Mouse (Mus musculus) activated CD4-positive, CD25-positive, alpha-beta regulatory T cell, adult 4 months (primary cell): ENCODE results near the gene Trp63. TPM values are rescaled to one million over a fixed set of nuclear protein-coding genes. Genes with fewer than 3 reads are reported as not detected.

Source experiments
- ATAC-seq: one replicate; pipeline ENCODE4 v1.8.0; 2017
- polyA plus RNA-seq, 2 experiments: library from polyadenylated mRNA; unstranded; fragments of 100-300 nt; shearing (Covaris generic); gene quantifications; one replicate each; pipeline ENCODE4 v1.2.1; 2017

Trp63 gene
- polyA plus RNA-seq, 2 experiments from 2014 or later: not detected

- no peak for ATAC-seq
These were observed 100.7 kb downstream of the Trp63 start for GRCm38 (mm10) chr16:25784246-25784645.

GRCm38 (mm10) chr16:25786457-25786856 lies 102.9 kb downstream of the Trp63 start:
- no peak for ATAC-seq

- no peak for ATAC-seq
These were observed 109.2 kb downstream of the Trp63 start for GRCm38 (mm10) chr16:25792640-25793266.

GRCm38 (mm10) chr16:25797732-25798294 lies 114.2 kb downstream of the Trp63 start:
- no peak for ATAC-seq

- ATAC-seq: no peak
These were observed 116.1 kb downstream of the Trp63 start for GRCm38 (mm10) chr16:25799618-25800017.

- ATAC-seq: no peak
These were observed 121.4 kb downstream of the Trp63 start for GRCm38 (mm10) chr16:25804955-25805354.

- no peak for ATAC-seq
These were observed 123.6 kb downstream of the Trp63 start for GRCm38 (mm10) chr16:25807116-25807515.

- no peak for ATAC-seq
These were observed 134.4 kb downstream of the Trp63 start for GRCm38 (mm10) chr16:25817753-25818624.

- no peak for ATAC-seq
These were observed 142.5 kb downstream of the Trp63 start for GRCm38 (mm10) chr16:25826016-25826415.

GRCm38 (mm10) chr16:25832576-25832975 lies 149.0 kb downstream of the Trp63 start:
- ATAC-seq: no peak

GRCm38 (mm10) chr16:25835301-25835700 lies 151.7 kb downstream of the Trp63 start:
- no peak for ATAC-seq

- ATAC-seq: no peak
These were observed 152.2 kb downstream of the Trp63 start for GRCm38 (mm10) chr16:25835723-25836122.

- ATAC-seq: no peak
These were observed 159.4 kb downstream of the Trp63 start for GRCm38 (mm10) chr16:25842996-25843395.

GRCm38 (mm10) chr16:25843625-25844024 lies 160.1 kb downstream of the Trp63 start:
- ATAC-seq: no peak

GRCm38 (mm10) chr16:25846611-25847010 lies 163.0 kb downstream of the Trp63 start:
- no peak for ATAC-seq

GRCm38 (mm10) chr16:25848474-25848873 lies 164.9 kb downstream of the Trp63 start:
- no peak for ATAC-seq

GRCm38 (mm10) chr16:25849593-25850464 lies 166.3 kb downstream of the Trp63 start:
- no peak for ATAC-seq

- ATAC-seq: no peak
These were observed 177.4 kb downstream of the Trp63 start for GRCm38 (mm10) chr16:25860731-25861505.

GRCm38 (mm10) chr16:25865096-25865869 lies 181.7 kb downstream of the Trp63 start:
- ATAC-seq: no peak

GRCm38 (mm10) chr16:25871503-25871902 lies 187.9 kb downstream of the Trp63 start:
- ATAC-seq: no peak

GRCm38 (mm10) chr16:25875681-25876080 lies 192.1 kb downstream of the Trp63 start:
- no peak for ATAC-seq
